Mouse (Mus musculus) hindbrain, postnatal 0 days (tissue): ENCODE results near the gene Itga3. TPM values are rescaled to one million over a fixed set of nuclear protein-coding genes. Genes with fewer than 3 reads are reported as not detected.

ENCODE experiments used
- ATAC-seq: fragments of 200-750 bp; cut with Nextera tagmentation; 2 replicates; pipeline ENCODE4 v1.8.0; 2017; ENCODE audit warnings: mild to moderate bottlenecking, moderate TSS enrichment, moderate library complexity
- DNase-seq: peaks from one replicate; pipeline ENCODE4 v3.0.0-alpha.2; 2015; ENCODE audit warnings: low spot score
- H3K27ac ChIP-seq: fragments of 300-500 bp; sonication (generic); 2 replicates; pipeline ENCODE4 v1.5.1; 2014; ENCODE audit warnings: mild to moderate bottlenecking
- H3K27me3 ChIP-seq: fragments of 300-500 bp; sonication (generic); 2 replicates; pipeline ENCODE4 v1.6.1; 2014; ENCODE audit warnings: low read length, mixed read lengths; ENCODE audit not compliant: insufficient read depth
- H3K36me3 ChIP-seq: fragments of 300-500 bp; sonication (generic); 2 replicates; pipeline ENCODE4 v1.6.1; 2014; ENCODE audit warnings: low read length, mixed read lengths; ENCODE audit not compliant: insufficient read depth
- H3K4me1 ChIP-seq: fragments of 300-500 bp; sonication (generic); 2 replicates; pipeline ENCODE4 v1.6.1; 2014; ENCODE audit warnings: antibody characterized with exemption, low read length, mixed read lengths; ENCODE audit not compliant: insufficient read depth
- H3K4me2 ChIP-seq: fragments of 300-500 bp; sonication (generic); 2 replicates; pipeline ENCODE4 v1.6.1; 2014; ENCODE audit warnings: low read depth, mild to moderate bottlenecking, low read length, moderate library complexity, mixed read lengths
- H3K4me3 ChIP-seq: fragments of 300-500 bp; sonication (generic); 2 replicates; pipeline ENCODE4 v1.5.1; 2014; ENCODE audit warnings: low read length
- H3K9ac ChIP-seq: fragments of 300-500 bp; sonication (generic); replicated peaks from 2 replicates; pipeline ENCODE4 v1.6.1; 2014; ENCODE audit warnings: mild to moderate bottlenecking, low read length, moderate library complexity, mixed read lengths
- H3K9me3 ChIP-seq: fragments of 300-500 bp; sonication (generic); 2 replicates; pipeline ENCODE4 v1.6.1; 2016; ENCODE audit warnings: low read length, mixed read lengths
- CTCF ChIP-seq: IDR thresholded peaks from 2 replicates; pipeline ENCODE4 v1.5.1; 2016; ENCODE audit warnings: antibody characterized with exemption, control low read depth, low read depth
- WGBS: fragments of 180-500 bp; shearing (Covaris S2); extraction: QIAGEN DNeasy Blood & Tissue Kit; methylation state at CpG from one replicate; pipeline ENCODE4 v1.1.7; 2014; 5-methylcytosine and 5-hydroxymethylcytosine counted together
- polyA plus RNA-seq: library from polyadenylated mRNA; unstranded; fragments of >200 nt; fragmentation: Nextera tagmentation; extraction: Ambion mirVana; gene quantifications from 2 replicates; pipeline ENCODE4 v1.2.1, GENCODE M21; 2015
- total RNA-seq: library from RNA; depleted of rRNA; stranded (reverse); fragments of >200 nt; gene quantifications from 2 replicates; pipeline ENCODE4 v1.2.3, GENCODE M21; 2014

Itga3 gene
- total and polyA plus RNA-seq, 2 experiments from 2014 or later, result 13.2 to 68.8 TPM

DNA sequence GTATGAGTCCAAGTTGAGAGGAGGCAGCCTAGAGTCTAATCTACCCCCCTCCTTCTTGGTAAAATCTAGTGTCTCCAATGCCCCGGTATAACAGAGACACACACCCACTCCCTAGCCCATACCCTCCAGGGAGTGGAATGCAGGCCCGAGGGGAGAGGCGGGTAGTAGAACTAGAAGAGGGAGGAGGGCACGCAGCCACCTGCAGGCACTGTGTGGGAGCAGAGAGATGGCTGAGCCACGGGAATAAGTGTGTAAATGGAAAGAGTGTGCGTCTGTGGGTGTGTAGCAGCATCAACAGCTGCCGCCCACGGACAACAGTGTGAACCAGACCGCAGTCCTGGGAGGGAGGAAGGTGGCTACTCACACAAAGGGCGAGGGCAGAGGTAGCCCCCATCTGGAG is 41.7 kb downstream of the Itga3 start:
- H3K4me3 ChIP-seq, result no peak overlapping the region
- TF ChIP-seq CTCF, result no peak
- no peaks in the 10 kb centered on the region for H3K36me3 ChIP-seq
- H3K4me1 ChIP-seq, result peaks cover 2% of the 10 kb centered on the region; the same call in 1 of the 2 replicates
- no peak for ATAC-seq
- no peaks in the 10 kb centered on the region for H3K9me3 ChIP-seq
- no peaks in the 10 kb centered on the region for H3K27me3 ChIP-seq
- DNase-seq, result no peak
- no peak overlapping the region for H3K27ac ChIP-seq
- H3K9ac ChIP-seq, result no peak overlapping the region
- no peak overlapping the region for H3K4me2 ChIP-seq
- 68% methylated on average over 10 of the region's 10 CpGs for WGBS

DNA sequence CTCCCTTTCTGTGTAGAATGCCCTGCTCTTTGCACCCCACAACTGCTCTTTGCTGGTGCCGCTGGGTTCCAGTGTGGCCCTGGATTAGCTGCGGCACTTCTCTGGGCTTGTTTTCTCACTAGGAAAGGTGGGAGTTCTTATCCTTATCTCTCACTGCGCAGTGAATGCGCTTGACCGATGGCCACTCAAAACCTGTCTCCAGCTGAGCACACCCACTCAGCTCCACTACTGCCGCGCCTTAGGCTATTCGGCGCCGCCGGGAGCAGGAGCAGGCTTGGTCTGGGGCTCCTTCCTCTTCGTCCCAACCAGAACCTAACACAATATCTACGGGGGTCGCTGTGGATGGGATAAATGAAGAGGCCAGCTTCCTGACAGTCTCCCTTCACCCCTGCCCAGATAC is 43.0 kb downstream of the Itga3 start:
- no peak overlapping the region for H3K4me3 ChIP-seq

DNA sequence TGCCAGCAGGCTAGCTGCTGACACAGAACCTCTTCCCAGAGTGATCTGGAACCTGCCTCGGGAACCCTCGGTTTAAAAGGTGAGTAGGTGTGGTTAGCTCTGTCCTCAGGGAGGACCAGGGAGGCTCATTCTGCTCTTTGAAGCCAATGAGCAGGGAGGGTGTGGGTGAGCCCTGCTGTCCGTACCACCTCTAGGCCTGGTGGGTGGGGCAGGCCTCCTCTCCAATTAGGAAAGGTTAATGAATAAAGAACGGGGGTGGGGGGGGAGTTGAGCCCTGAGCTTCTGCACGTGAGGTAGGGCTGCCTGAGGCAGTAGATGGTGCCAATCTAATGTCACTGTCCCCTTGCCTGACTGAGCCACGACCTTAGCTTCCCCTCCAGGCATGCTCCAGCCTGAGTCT is 43.7 kb downstream of the Itga3 start:
- DNase-seq (no peak), ATAC-seq (no peak)
- Histone ChIP-seq H3K4me2 (no peak overlapping the region), H3K27ac (no peak overlapping the region), H3K4me1 (no peaks in the 10 kb centered on the region), H3K36me3 (0 out of 2 replicates have a peak, but pooled peaks cover 5% of the 10 kb centered on the region), H3K9me3 (no peaks in the 10 kb centered on the region), H3K9ac (no peak overlapping the region), H3K27me3 (no peaks in the 10 kb centered on the region), H3K4me3 (no peak overlapping the region)
- no peak for TF ChIP-seq CTCF
- WGBS, result 41% methylated on average over 6 of the region's 6 CpGs

More for the DNA sequence above, 43.0 kb downstream of the Itga3 start:
- Histone ChIP-seq H3K4me2 (no peak overlapping the region), H3K4me1 (no peaks in the 10 kb centered on the region), H3K9ac (no peak overlapping the region), H3K36me3 (0 out of 2 replicates have a peak, but pooled peaks cover 5% of the 10 kb centered on the region), H3K27ac (no peak overlapping the region), H3K9me3 (no peaks in the 10 kb centered on the region), H3K27me3 (no peaks in the 10 kb centered on the region)
- no peak for TF ChIP-seq CTCF
- DNase-seq, result no peak
- WGBS, result 85% methylated on average over 14 of the region's 14 CpGs
- no peak for ATAC-seq

DNA sequence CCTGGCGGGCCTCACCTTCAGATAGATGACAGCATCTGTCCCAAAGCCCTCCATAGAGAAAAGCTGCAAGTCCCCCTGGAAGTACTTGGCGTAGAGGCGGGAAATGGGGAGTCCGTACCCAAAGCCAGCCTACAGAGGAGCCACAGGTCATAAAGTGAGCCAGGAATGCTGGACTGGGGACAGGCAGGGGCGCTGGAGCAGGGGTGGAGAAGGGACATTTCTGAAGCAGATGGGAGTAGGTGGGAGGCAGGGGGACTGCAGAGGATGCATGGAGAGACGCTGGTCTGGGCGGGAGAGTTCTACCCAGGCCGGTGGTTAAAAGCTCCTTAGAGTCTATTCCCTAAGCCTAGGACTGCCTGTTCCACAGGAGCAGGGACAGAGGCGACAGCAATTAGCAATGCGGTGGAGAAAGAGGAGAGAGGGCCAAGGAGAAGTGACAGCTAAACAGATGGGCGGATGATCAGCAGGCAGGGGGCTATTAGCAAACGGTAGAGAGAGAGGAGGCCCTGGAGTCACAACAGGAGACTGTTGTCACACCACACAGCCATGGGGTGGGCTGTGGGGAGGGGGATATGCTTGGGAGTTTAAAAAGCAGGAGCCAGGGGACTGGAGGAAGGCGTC is 48.6 kb downstream of the Itga3 start:
- peak; percentile 5; the same call in 1 of the 2 replicates for ATAC-seq
- 30% methylated on average over 13 of the region's 13 CpGs for WGBS
- H3K9me3 ChIP-seq, result no peaks in the 10 kb centered on the region
- H3K36me3 ChIP-seq, result peaks cover 24% of the 10 kb centered on the region
- no peaks in the 10 kb centered on the region for H3K27me3 ChIP-seq
- no peak overlapping the region for H3K4me2 ChIP-seq
- H3K9ac ChIP-seq, result no peak overlapping the region
- H3K27ac ChIP-seq, result peak overlapping the region; percentile 68
- DNase-seq, result no peak
- no peak for TF ChIP-seq CTCF
- H3K4me1 ChIP-seq, result no peaks in the 10 kb centered on the region
- no peak overlapping the region for H3K4me3 ChIP-seq

DNA sequence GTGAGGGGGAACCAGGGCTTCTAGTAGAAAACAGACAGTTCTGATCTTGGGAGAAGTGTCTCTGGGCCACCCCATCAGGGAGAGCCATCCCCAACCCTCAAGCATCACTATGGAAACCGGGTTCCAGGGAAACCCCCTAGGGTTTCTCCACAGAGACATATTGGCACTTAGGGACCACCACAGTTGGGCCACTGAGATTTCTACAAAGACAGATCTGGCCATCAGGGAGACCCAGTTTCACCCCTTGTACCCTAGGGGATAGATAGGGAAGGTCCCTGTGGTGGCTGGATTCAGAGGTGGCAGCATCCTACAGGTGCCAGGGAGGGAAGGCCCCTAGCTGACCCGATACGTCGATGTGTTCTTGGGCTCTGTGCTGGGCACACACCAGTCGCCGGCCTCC is 49.8 kb downstream of the Itga3 start:
- Histone ChIP-seq H3K27ac (no peak overlapping the region), H3K4me2 (no peak overlapping the region), H3K9me3 (no peaks in the 10 kb centered on the region), H3K9ac (no peak overlapping the region), H3K4me3 (no peak overlapping the region), H3K27me3 (no peaks in the 10 kb centered on the region), H3K36me3 (peaks cover 33% of the 10 kb centered on the region), H3K4me1 (no peaks in the 10 kb centered on the region)
- WGBS, result 72% methylated on average over 6 of the region's 6 CpGs
- ATAC-seq, result no peak
- TF ChIP-seq CTCF, result no peak
- DNase-seq, result no peak

DNA sequence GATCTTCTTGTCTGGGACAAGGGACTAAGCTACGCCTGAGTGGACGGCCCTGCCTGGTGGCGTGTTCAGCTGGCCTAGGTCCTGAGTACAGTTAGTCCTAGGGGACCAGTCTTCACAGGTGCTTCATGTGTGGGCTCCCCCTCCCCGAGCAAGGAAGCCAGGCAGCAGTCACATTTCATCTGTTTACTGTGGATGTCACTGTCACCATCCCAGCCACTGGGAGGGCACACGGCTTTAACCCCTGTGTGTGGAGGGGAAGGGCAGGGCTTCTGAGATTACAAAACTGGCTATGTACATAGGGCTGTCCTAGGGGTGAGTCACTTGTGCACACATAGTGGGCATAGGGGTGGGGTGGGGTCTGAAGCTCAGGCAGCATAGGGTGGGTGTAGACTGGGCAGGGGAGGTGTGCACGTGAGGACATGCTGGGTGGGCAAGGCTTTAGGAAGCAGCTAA is 50.5 kb downstream of the Itga3 start:
- no peaks in the 10 kb centered on the region for H3K4me1 ChIP-seq
- no peak overlapping the region for H3K9ac ChIP-seq
- no peak for TF ChIP-seq CTCF
- H3K36me3 ChIP-seq, result peaks cover 38% of the 10 kb centered on the region
- DNase-seq, result no peak
- H3K4me3 ChIP-seq, result no peak overlapping the region
- 0 out of 2 replicates have a peak, but pooled peaks have one; percentile 21 for ATAC-seq
- no peaks in the 10 kb centered on the region for H3K27me3 ChIP-seq
- no peaks in the 10 kb centered on the region for H3K9me3 ChIP-seq
- H3K27ac ChIP-seq, result 0 out of 2 replicates have a peak overlapping the region, but pooled peaks have one; percentile 77
- WGBS, result 62% methylated on average over 6 of the region's 6 CpGs
- no peak overlapping the region for H3K4me2 ChIP-seq

DNA sequence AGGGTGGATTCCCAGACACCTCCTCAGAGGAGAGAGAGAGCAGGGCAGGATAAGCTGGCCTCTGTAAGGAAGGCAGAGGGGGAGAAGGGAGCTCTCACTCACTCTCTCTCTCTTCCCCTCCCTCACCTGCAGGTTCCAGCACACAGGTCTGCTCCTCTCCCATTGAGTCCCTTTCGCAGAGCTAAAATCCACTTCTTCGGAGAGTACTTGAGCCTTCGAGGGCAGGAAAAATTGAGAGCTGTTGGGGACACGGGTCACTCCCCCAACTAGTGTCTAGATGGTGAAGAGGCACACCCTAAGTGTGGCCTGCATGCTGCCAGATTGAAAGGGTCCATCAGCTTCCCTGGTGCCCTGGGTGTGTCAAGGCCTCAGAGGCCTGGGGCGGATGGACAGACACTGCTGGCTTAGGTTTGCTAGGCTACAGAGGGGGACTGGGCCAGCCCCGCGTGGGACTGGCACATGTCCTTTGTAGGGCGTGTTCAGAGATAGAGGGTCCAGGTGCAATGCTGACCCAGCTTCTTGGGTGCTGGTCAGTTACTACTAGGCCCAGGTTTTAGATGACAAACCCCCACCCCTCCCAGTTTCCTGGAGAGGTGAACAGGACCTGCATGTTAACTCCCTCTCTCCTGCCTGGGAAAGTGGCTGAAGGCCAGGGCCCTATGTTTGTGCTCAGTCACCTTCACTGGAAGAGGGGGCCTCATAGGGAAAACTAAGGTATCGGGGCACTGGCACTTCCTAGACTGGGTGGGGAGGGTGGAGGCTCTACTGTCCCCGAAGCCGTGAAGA is 51.2 kb downstream of the Itga3 start:
- Histone ChIP-seq H3K4me1 (no peaks in the 10 kb centered on the region), H3K9ac (no peak overlapping the region), H3K27ac (peak overlapping the region; percentile 77), H3K36me3 (peaks cover 44% of the 10 kb centered on the region), H3K27me3 (no peaks in the 10 kb centered on the region), H3K4me2 (no peak overlapping the region), H3K4me3 (no peak overlapping the region), H3K9me3 (no peaks in the 10 kb centered on the region)
- ATAC-seq, result no peak
- no peak for DNase-seq
- no peak for TF ChIP-seq CTCF
- 82% methylated on average over 11 of the region's 11 CpGs for WGBS
